Mouse (Mus musculus) gonadal fat pad, adult 2 months (tissue): ENCODE results near the gene Olfr1094. TPM values are rescaled to one million over a fixed set of nuclear protein-coding genes. Genes with fewer than 3 reads are reported as not detected.

ENCODE experiments used
- DNase-seq: peaks from one replicate; pipeline ENCODE4 v3.0.0-alpha.2; 2012; ENCODE audit warnings: low read depth
- polyA plus RNA-seq: library from polyadenylated mRNA; depleted of rRNA; stranded (reverse); fragments of >200 nt; gene quantifications from 2 replicates; pipeline ENCODE4 v1.2.3, GENCODE M21; 2012; rRNA removed

Gene Olfr1094
- polyA plus RNA-seq: not detected in 2 replicates

- no peak for DNase-seq
Observed at GRCm38 (mm10) chr2:86824363-86824762, at the start of gene Olfr1094. Olfr1094 (plus strand) TSS chr2:86824663.

GRCm38 (mm10) chr2:86782179-86782578, 42.3 kb upstream of the Olfr1094 start, which contains the start of gene Olfr1093:
Olfr1093 (plus strand) TSS chr2:86782479.
- no peak for DNase-seq

- DNase-seq: no peak
Observed at GRCm38 (mm10) chr2:86809918-86810317, 14.5 kb upstream of the Olfr1094 start, which contains the start of gene Olfr141. Olfr141 (minus strand) TSS chr2:86810018.

- no peak for DNase-seq
Observed at GRCm38 (mm10) chr2:86851596-86851995, 27.1 kb downstream of the Olfr1094 start, which contains the start of gene Olfr1095. Olfr1095 (minus strand) TSS chr2:86851696.

- DNase-seq: no peak
Observed at GRCm38 (mm10) chr2:86874702-86875101, 50.2 kb downstream of the Olfr1094 start, which contains the start of gene Gm13723. Gm13723 (minus strand) TSS chr2:86874802.

Other genes with a start within 250 kb of the Olfr1094 start
- gene Olfr1082, start 225.7 kb upstream of the Olfr1094 start, polyA plus RNA-seq: not detected in 2 replicates
- not detected in 2 replicates for gene Olfr1084, start 184.9 kb upstream of the Olfr1094 start, polyA plus RNA-seq
- not detected in 2 replicates for gene Olfr1085, start 162.6 kb upstream of the Olfr1094 start, polyA plus RNA-seq
- not detected in 2 replicates for gene Olfr1086, start 144.6 kb upstream of the Olfr1094 start, polyA plus RNA-seq
- gene Olfr1087, start 126.3 kb upstream of the Olfr1094 start, polyA plus RNA-seq: not detected in 2 replicates
- gene Olfr1089, start 91.0 kb upstream of the Olfr1094 start, polyA plus RNA-seq: not detected in 2 replicates
- not detected in 2 replicates for gene Olfr1090, start 65.7 kb upstream of the Olfr1094 start, polyA plus RNA-seq
- not detected in 2 replicates for gene Olfr1093, start 42.2 kb upstream of the Olfr1094 start, polyA plus RNA-seq
- gene Olfr141, start 14.6 kb upstream of the Olfr1094 start, polyA plus RNA-seq: not detected in 2 replicates
- gene Olfr1095, start 27.0 kb downstream of the Olfr1094 start, polyA plus RNA-seq: not detected in 2 replicates
- not detected in 2 replicates for gene Gm13723, start 50.1 kb downstream of the Olfr1094 start, polyA plus RNA-seq
- gene Olfr1097, start 67.6 kb downstream of the Olfr1094 start, polyA plus RNA-seq: not detected in 2 replicates
- not detected in 2 replicates for gene Olfr1098, start 99.9 kb downstream of the Olfr1094 start, polyA plus RNA-seq
- not detected in 2 replicates for gene Olfr1099, start 136.0 kb downstream of the Olfr1094 start, polyA plus RNA-seq
- not detected in 2 replicates for gene Olfr1100, start 155.3 kb downstream of the Olfr1094 start, polyA plus RNA-seq
- gene Olfr1101, start 166.6 kb downstream of the Olfr1094 start, polyA plus RNA-seq: not detected in 2 replicates
- gene Olfr1102, start 173.7 kb downstream of the Olfr1094 start, polyA plus RNA-seq: not detected in 2 replicates
- gene Olfr1104, start 202.4 kb downstream of the Olfr1094 start, polyA plus RNA-seq: not detected in 2 replicates
- gene Olfr1105, start 211.9 kb downstream of the Olfr1094 start, polyA plus RNA-seq: not detected in 2 replicates
- not detected in 2 replicates for gene Olfr1106, start 227.6 kb downstream of the Olfr1094 start, polyA plus RNA-seq